Mouse (Mus musculus) ovary, postnatal 14 days (tissue): ENCODE measurements around the gene Adssl1.

ENCODE experiments used
- DNase-seq: peaks from one replicate; pipeline ENCODE4 v3.0.0; 2022; ENCODE audit warnings: low spot score

Adssl1 gene

GRCm38 (mm10) chr12:112658619-112659018, 38.8 kb downstream of the Adssl1 start:
- no peak for DNase-seq

DNA sequence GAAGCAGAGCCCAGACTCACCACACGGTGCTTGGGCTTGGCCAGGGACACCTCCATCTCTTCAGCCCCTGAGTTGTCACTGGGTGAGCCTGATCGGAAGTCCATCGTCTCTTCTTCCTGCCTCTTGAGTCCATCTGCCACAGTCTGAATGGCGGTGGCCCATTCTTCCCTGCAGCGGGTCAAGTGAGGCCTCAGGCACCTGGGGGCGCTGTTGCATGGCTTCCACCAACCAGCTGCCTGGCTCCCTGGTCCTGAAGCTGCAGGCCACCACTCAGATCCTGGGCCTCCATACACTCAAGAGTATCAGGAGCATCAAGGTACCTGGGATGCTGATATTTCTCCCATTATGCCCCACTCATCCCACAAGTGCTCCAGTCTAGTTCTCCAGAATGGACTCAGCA, 39.3 kb downstream of the Adssl1 start:
- DNase-seq = peak; percentile 57

- peak; percentile 58 for DNase-seq
These were observed 40.9 kb downstream of the Adssl1 start for GRCm38 (mm10) chr12:112660576-112661326.

DNA sequence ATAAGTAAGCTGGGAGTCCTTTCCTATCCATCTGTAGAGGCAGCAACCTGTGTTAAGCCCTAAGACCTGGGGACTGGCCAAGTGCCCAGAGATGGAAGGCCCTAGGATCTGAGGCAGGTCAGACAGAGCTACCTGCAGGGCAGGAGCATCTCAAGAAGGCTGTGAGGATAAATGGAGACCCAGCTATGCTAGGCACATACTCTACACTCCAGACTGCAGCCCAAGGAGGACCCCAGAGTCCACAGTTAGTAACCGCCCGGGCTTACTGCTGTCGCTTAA, 41.4 kb downstream of the Adssl1 start:
- DNase-seq = no peak

- no peak for DNase-seq
These were observed 42.0 kb downstream of the Adssl1 start for GRCm38 (mm10) chr12:112661851-112662250.

- DNase-seq = no peak
These were observed 43.5 kb downstream of the Adssl1 start for GRCm38 (mm10) chr12:112663303-112663702.

DNA sequence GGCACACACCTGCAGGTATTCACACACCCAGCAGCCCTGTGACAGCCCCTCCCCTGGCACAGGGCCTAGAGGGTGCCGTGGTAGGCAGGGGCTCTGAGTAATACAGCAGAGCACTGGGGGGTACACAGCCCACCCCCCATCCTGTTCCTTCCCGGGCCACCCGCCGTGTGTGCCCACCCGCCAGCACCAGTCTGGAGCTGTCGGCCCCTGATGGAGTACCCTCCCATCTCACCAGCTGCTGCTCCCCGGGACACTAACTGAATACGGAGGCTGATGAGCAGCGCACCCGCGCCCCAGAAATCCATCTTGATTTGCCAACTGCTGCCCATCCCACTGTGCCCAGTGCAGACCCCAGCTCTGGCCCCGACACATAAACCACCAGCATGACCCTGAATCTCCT, 43.9 kb downstream of the Adssl1 start:
- DNase-seq = no peak

- DNase-seq = no peak
These were observed 44.3 kb downstream of the Adssl1 start for GRCm38 (mm10) chr12:112664124-112664523.

- no peak for DNase-seq
These were observed 44.8 kb downstream of the Adssl1 start for GRCm38 (mm10) chr12:112664656-112665055.

- no peak for DNase-seq
These were observed 45.6 kb downstream of the Adssl1 start for GRCm38 (mm10) chr12:112665445-112665844.

DNA sequence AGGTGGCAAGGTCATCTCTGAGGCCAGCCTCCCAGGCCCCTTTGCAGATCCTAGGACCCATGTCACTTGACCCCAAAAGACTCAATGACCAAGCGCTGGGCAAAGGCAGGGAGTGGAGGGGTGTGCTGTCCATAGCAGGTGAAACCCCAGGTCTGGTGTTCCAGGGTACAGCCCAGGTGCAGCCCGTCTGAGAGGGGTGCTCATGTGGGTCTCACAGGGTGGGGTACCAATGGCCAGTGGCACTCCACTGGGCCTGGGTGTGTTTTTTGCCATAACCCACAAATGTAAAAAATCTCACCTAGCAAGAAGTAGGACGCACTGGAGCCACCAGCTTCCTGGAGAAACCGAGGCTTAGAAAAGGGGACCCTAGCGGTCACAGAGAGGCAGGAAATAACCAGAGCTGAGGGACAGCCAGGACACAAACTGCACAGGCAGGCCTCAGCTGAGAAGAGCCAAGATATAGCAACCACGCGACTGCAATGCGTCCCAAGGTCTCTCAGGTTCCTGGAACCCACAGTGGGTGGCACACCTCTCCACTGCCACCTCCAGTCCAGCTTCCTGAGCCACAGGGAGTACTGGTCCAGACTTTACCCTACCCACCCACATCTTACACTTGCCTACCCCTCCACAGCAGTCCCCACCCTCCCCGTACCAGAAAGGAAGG, 46.2 kb downstream of the Adssl1 start:
- DNase-seq = no peak

DNA sequence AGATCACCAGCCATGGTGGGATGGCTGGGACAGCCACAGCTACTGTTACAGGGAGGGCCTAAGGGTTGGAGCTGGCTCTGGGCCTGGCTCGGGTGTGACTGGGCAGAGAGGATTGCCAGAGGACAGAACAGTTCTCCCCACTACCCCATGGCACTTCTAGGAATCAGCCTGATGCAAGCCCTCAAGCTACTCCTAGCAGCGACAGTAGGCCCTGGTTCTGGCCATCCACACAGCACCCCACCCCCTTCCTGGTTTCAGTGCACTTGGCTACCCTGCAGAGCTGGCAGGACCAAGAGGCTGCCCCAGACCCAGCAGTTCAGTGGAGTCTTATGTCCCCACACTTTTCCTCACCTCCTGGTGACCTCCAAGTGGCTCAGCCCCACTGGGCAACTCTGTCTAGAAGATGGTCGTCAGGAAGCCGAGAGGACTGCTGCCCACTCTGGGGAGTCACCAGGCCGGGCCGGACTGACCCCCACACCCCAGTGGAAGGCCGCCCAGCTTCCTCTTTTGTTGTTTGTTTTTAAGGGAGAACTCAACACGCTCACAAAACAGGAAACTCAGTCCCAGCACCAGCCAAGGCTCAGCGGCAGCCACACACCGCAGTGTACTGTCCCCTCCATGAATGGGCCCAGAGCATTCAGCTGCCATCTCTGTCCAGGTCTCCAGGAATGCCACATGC, 47.9 kb downstream of the Adssl1 start:
- DNase-seq = no peak

DNA sequence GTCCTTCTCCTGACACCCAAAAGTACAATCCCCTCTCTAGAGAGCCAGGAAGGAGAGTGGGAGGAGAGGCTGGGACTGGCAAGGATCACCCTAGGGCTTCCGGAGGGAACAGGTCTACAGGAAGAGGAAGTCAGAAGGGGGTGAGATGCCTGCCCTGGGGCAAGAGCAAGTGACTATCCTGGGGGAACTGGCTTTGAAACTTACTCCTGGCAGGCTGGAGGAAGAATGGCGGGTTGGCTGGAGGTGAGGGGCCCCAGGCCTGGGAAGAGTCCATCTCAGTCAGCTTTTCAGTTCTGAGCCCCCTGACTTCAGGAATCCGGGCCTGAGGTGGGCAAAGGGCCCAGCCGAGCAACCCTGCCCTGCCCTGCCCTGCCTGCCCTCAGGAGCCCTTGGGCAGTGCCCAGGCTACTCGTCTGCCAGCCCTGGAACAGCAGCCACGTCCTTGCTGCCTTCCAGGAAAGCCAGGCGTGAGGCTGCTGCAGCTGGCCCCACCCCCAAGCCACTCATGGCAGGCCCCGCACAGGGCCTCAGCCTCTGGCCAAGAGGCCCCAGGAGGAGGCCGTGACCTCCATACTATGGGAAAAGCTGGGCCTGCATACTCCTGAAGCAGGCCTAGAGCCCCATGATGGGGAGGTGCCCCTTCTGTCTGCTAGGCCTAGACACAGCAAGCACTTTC, 51.0 kb downstream of the Adssl1 start:
- no peak for DNase-seq

GRCm38 (mm10) chr12:112671891-112672290, 52.0 kb downstream of the Adssl1 start:
- DNase-seq = no peak

GRCm38 (mm10) chr12:112672744-112673575, 53.1 kb downstream of the Adssl1 start:
- no peak for DNase-seq

- DNase-seq = no peak
These were observed 53.8 kb downstream of the Adssl1 start for GRCm38 (mm10) chr12:112673576-112674091.

DNA sequence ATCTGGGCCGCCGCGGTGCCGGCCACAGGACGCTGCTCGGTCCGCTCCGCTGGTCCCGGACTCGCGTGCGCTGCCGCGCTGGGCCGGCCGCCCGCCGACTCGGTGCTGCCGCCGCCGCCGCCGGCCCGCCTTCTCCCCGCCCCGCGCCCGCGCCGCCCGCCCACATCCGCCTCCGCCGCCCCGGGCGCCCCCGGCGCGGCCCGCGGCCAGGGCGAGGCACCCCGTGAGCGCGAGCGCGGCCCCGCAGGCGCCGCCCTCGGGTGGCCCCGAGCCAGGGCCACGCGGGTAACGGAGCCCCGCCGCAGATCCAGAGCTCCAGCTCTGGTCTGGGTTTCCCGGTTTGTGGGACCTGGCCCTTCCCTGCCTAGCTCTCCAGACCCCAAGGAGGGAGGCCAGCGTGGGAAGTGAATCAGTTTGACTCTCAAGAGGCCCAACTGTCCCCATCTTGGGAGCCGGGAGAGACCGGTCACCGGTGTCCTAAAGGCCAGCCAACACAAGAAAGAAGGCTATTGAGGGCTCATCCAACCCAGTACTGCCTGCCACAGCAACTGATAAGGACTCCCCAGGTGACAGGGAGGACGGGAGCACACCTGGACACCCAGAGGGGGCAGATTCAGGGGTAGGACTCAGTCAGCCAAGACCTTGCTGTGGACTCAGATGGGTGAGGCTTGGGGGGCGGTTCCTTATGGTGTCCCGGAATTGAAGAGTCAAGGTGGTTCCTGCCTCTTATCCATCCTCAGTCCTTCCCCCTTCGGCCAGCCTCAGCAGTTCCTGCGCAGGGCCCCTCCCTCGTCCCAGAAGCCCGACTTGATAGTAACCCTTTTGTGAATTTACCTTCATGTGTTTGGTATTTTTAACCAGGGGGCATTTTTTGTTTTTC, 54.5 kb downstream of the Adssl1 start, which contains the start of gene Akt1:
Gene Akt1, minus strand, starts transcription at position 753 of the 880 bp plus-strand sequence.
- peak; percentile 42 for DNase-seq

- peak; percentile 82 for DNase-seq
These were observed 55.6 kb downstream of the Adssl1 start for GRCm38 (mm10) chr12:112675245-112676035.

GRCm38 (mm10) chr12:112677076-112677475, 57.2 kb downstream of the Adssl1 start:
- no peak for DNase-seq
